Mouse (Mus musculus) testis, adult 2 months (tissue): Measurements from ENCODE around the gene Tmbim4. TPM values are rescaled to one million over a fixed set of nuclear protein-coding genes. Genes with fewer than 3 reads are reported as not detected.
A peak's percentile ranks its signal among the peaks of the same experiment; 100 is the strongest.

Experiments
- H3K27ac ChIP-seq: fragments of 200-500 bp; 2 replicates; pipeline ENCODE4 v1.5.1; 2012; ENCODE audit warnings: low read depth, low read length; ENCODE audit not compliant: control insufficient read depth, insufficient read depth
- H3K27me3 ChIP-seq: fragments of 200-500 bp; 2 replicates; pipeline ENCODE4 v1.6.1; 2012; ENCODE audit warnings: mild to moderate bottlenecking, low read length, moderate library complexity; ENCODE audit not compliant: control insufficient read depth, insufficient read depth
- H3K36me3 ChIP-seq: fragments of 200-500 bp; 2 replicates; pipeline ENCODE4 v1.6.1; 2012; ENCODE audit warnings: mild to moderate bottlenecking, low read length; ENCODE audit not compliant: control insufficient read depth, insufficient read depth
- H3K4me1 ChIP-seq: fragments of 200-500 bp; 2 replicates; pipeline ENCODE4 v1.6.1; 2012; ENCODE audit warnings: low read length; ENCODE audit not compliant: control insufficient read depth, insufficient read depth
- H3K4me3 ChIP-seq: fragments of 200-500 bp; 2 replicates; pipeline ENCODE4 v1.5.1; 2012; ENCODE audit warnings: low read depth, mild to moderate bottlenecking, low read length, moderate library complexity, mixed read lengths; ENCODE audit not compliant: control insufficient read depth
- CTCF ChIP-seq: fragments of 200-500 bp; IDR thresholded peaks from 2 replicates; pipeline ENCODE4 v1.5.1; 2012; ENCODE audit warnings: low read depth, mild to moderate bottlenecking, inconsistent platforms, low read length, moderate library complexity; ENCODE audit not compliant: control insufficient read depth, insufficient read depth, insufficient replicate concordance
- POLR2A ChIP-seq: fragments of 200-500 bp; IDR thresholded peaks from 2 replicates; pipeline ENCODE4 v1.6.1; 2012; ENCODE audit warnings: low read depth, mild to moderate bottlenecking, inconsistent platforms, low read length, moderate library complexity; ENCODE audit not compliant: control insufficient read depth
- polyA plus RNA-seq: library from polyadenylated mRNA; depleted of rRNA; stranded (reverse); fragments of >200 nt; gene quantifications from 2 replicates; pipeline ENCODE4 v1.2.3, GENCODE M21; 2012

The Tmbim4 gene
- polyA plus RNA-seq, 1 experiment: 382 TPM

GRCm38 (mm10) chr10:120165793-120166503, 35.4 kb upstream of the Tmbim4 start:
- H3K27ac ChIP-seq: peak overlapping the region; percentile 63
- H3K4me3 ChIP-seq: peak overlapping the region; percentile 15; the same call in 1 of the 2 replicates
- peaks cover 9% of the 10 kb centered on the region for H3K4me1 ChIP-seq
- TF ChIP-seq CTCF (no peak), POLR2A (no peak)
- H3K36me3 ChIP-seq: no peaks in the 10 kb centered on the region; the same call in none of the 2 replicates
- H3K27me3 ChIP-seq: no peaks in the 10 kb centered on the region

GRCm38 (mm10) chr10:120168070-120168469, 33.3 kb upstream of the Tmbim4 start:
- Histone ChIP-seq H3K36me3 (no peaks in the 10 kb centered on the region; the same call in none of the 2 replicates), H3K27ac (no peak overlapping the region), H3K27me3 (no peaks in the 10 kb centered on the region), H3K4me3 (no peak overlapping the region), H3K4me1 (peaks cover 11% of the 10 kb centered on the region)
- no peak for TF ChIP-seq POLR2A
- no peak for TF ChIP-seq CTCF

GRCm38 (mm10) chr10:120169064-120169463, 32.3 kb upstream of the Tmbim4 start:
- Histone ChIP-seq H3K36me3 (no peaks in the 10 kb centered on the region; the same call in none of the 2 replicates), H3K4me1 (peaks cover 12% of the 10 kb centered on the region), H3K27ac (no peak overlapping the region), H3K27me3 (no peaks in the 10 kb centered on the region), H3K4me3 (no peak overlapping the region)
- TF ChIP-seq POLR2A (no peak), CTCF (no peak)

- no peaks in the 10 kb centered on the region; the same call in none of the 2 replicates for H3K36me3 ChIP-seq
- no peak overlapping the region for H3K27ac ChIP-seq
- H3K4me3 ChIP-seq: no peak overlapping the region
- TF ChIP-seq CTCF (no peak), POLR2A (no peak)
- no peaks in the 10 kb centered on the region for H3K27me3 ChIP-seq
- peaks cover 13% of the 10 kb centered on the region for H3K4me1 ChIP-seq
Observed at GRCm38 (mm10) chr10:120169841-120170240, 31.5 kb upstream of the Tmbim4 start.

- TF ChIP-seq POLR2A (no peak), CTCF (no peak)
- H3K4me1 ChIP-seq: peaks cover 11% of the 10 kb centered on the region
- no peak overlapping the region for H3K4me3 ChIP-seq
- no peaks in the 10 kb centered on the region for H3K27me3 ChIP-seq
- no peaks in the 10 kb centered on the region; the same call in none of the 2 replicates for H3K36me3 ChIP-seq
- H3K27ac ChIP-seq: no peak overlapping the region
Observed at GRCm38 (mm10) chr10:120170277-120170676, 31.1 kb upstream of the Tmbim4 start.

- Histone ChIP-seq H3K4me1 (peaks cover 7% of the 10 kb centered on the region), H3K27me3 (no peaks in the 10 kb centered on the region), H3K27ac (no peak overlapping the region), H3K36me3 (peaks cover under 1% of the 10 kb centered on the region), H3K4me3 (no peak overlapping the region; the same call in 1 of the 2 replicates)
- no peak for TF ChIP-seq CTCF
- TF ChIP-seq POLR2A: no peak
Observed at GRCm38 (mm10) chr10:120171340-120171739, 30.1 kb upstream of the Tmbim4 start.

- Histone ChIP-seq H3K36me3 (peaks cover 1% of the 10 kb centered on the region), H3K4me1 (peaks cover 4% of the 10 kb centered on the region), H3K4me3 (peak overlapping the region; percentile 81), H3K27ac (peak overlapping the region; percentile 99), H3K27me3 (no peaks in the 10 kb centered on the region)
- TF ChIP-seq CTCF (no peak), POLR2A (peak; percentile 91)
Observed at GRCm38 (mm10) chr10:120174192-120174705, 27.1 kb upstream of the Tmbim4 start.
